Mouse (Mus musculus) midbrain, embryonic 13.5 days (tissue): ENCODE measurements at regions not wholly inside any gene's neighbourhood (a gene's known extent, or its start where the extent isn't known, plus 50 kb on each side); places are given as distances from the start of the nearest gene placed in this dataset.
A peak's percentile ranks its signal among the peaks of the same experiment; 100 is the strongest.

Experiments
- ATAC-seq: fragments of 200-750 bp; cut with Nextera tagmentation; 2 replicates; pipeline ENCODE4 v1.8.0; 2017; ENCODE audit warnings: mild to moderate bottlenecking, moderate TSS enrichment, moderate library complexity
- H3K27ac ChIP-seq: fragments of 300-500 bp; sonication (generic); 2 replicates; pipeline ENCODE4 v1.5.1; 2015; ENCODE audit warnings: inconsistent platforms, mild to moderate bottlenecking, moderate library complexity
- H3K27me3 ChIP-seq: fragments of 300-500 bp; sonication (generic); 2 replicates; pipeline ENCODE4 v1.6.1; 2015; ENCODE audit warnings: mild to moderate bottlenecking, inconsistent platforms
- H3K36me3 ChIP-seq: fragments of 300-500 bp; sonication (generic); 2 replicates; pipeline ENCODE4 v1.6.1; 2015; ENCODE audit warnings: mild to moderate bottlenecking, inconsistent platforms
- H3K4me1 ChIP-seq: fragments of 300-500 bp; sonication (generic); replicated peaks from 2 replicates; pipeline ENCODE4 v1.6.1; 2015; ENCODE audit warnings: inconsistent platforms
- H3K4me2 ChIP-seq: fragments of 300-500 bp; sonication (generic); replicated peaks from 2 replicates; pipeline ENCODE4 v1.6.1; 2015; ENCODE audit warnings: moderate library complexity, mild to moderate bottlenecking, inconsistent platforms
- H3K4me3 ChIP-seq: fragments of 300-500 bp; sonication (generic); replicated peaks from 2 replicates; pipeline ENCODE4 v1.5.1; 2015; ENCODE audit warnings: mild to moderate bottlenecking, inconsistent platforms
- H3K9ac ChIP-seq: fragments of 300-500 bp; sonication (generic); replicated peaks from 2 replicates; pipeline ENCODE4 v1.6.1; 2015; ENCODE audit warnings: mild to moderate bottlenecking, inconsistent platforms
- H3K9me3 ChIP-seq: fragments of 300-500 bp; sonication (generic); 2 replicates; pipeline ENCODE4 v1.6.1; 2016; ENCODE audit warnings: mild to moderate bottlenecking, inconsistent platforms
- WGBS: fragments of 180-500 bp; shearing (Covaris S2); methylation state at CpG from one replicate; pipeline ENCODE4 v1.1.7; 2015; 5-methylcytosine and 5-hydroxymethylcytosine counted together

- 76% methylated on average over 6 of the region's 6 CpGs for WGBS
- Histone ChIP-seq H3K27me3 (no peaks in the 10 kb centered on the region), H3K4me1 (no peaks in the 10 kb centered on the region), H3K4me3 (no peak overlapping the region), H3K9ac (no peak overlapping the region), H3K9me3 (no peaks in the 10 kb centered on the region), H3K4me2 (no peak overlapping the region), H3K36me3 (no peaks in the 10 kb centered on the region), H3K27ac (no peak overlapping the region)
- ATAC-seq = no peak
These were observed 105.9 kb downstream of the Fam76b start for GRCm38 (mm10) chr9:13933404-13933803.

GRCm38 (mm10) chr9:13937301-13937700, 109.8 kb downstream of the Fam76b start:
- 91% methylated on average over 2 of the region's 2 CpGs for WGBS
- Histone ChIP-seq H3K27ac (no peak overlapping the region), H3K9me3 (no peaks in the 10 kb centered on the region), H3K36me3 (no peaks in the 10 kb centered on the region), H3K4me3 (no peak overlapping the region), H3K27me3 (no peaks in the 10 kb centered on the region), H3K4me2 (no peak overlapping the region), H3K9ac (no peak overlapping the region), H3K4me1 (no peaks in the 10 kb centered on the region)
- ATAC-seq = no peak

- no peak overlapping the region for H3K9ac ChIP-seq
- WGBS = 88% methylated on average over 3 of the region's 3 CpGs
- H3K9me3 ChIP-seq = no peaks in the 10 kb centered on the region
- ATAC-seq = no peak
- H3K4me1 ChIP-seq = no peaks in the 10 kb centered on the region
- H3K4me3 ChIP-seq = no peak overlapping the region
- no peak overlapping the region for H3K4me2 ChIP-seq
- H3K27ac ChIP-seq = no peak overlapping the region
- no peaks in the 10 kb centered on the region for H3K36me3 ChIP-seq
- no peaks in the 10 kb centered on the region for H3K27me3 ChIP-seq
These were observed 119.0 kb downstream of the Fam76b start for GRCm38 (mm10) chr9:13946519-13946918.

GRCm38 (mm10) chr9:13952157-13952556, 124.6 kb downstream of the Fam76b start:
- Histone ChIP-seq H3K27me3 (no peaks in the 10 kb centered on the region), H3K9ac (no peak overlapping the region), H3K4me3 (no peak overlapping the region), H3K4me1 (no peaks in the 10 kb centered on the region), H3K36me3 (no peaks in the 10 kb centered on the region), H3K27ac (no peak overlapping the region), H3K4me2 (no peak overlapping the region), H3K9me3 (no peaks in the 10 kb centered on the region)
- no peak for ATAC-seq

- WGBS = 47% methylated on average over 7 of the region's 7 CpGs
- no peaks in the 10 kb centered on the region for H3K27me3 ChIP-seq
- H3K9ac ChIP-seq = no peak overlapping the region
- H3K4me1 ChIP-seq = no peaks in the 10 kb centered on the region
- H3K9me3 ChIP-seq = no peaks in the 10 kb centered on the region
- no peak overlapping the region for H3K27ac ChIP-seq
- H3K36me3 ChIP-seq = no peaks in the 10 kb centered on the region
- H3K4me2 ChIP-seq = no peak overlapping the region
- no peak overlapping the region for H3K4me3 ChIP-seq
- ATAC-seq = peak; percentile 43; the same call in 1 of the 2 replicates
These were observed 135.7 kb downstream of the Fam76b start for GRCm38 (mm10) chr9:13963140-13963763.

- Histone ChIP-seq H3K4me2 (no peak overlapping the region), H3K9ac (no peak overlapping the region), H3K4me3 (no peak overlapping the region), H3K4me1 (no peaks in the 10 kb centered on the region), H3K27me3 (no peaks in the 10 kb centered on the region), H3K27ac (no peak overlapping the region), H3K36me3 (no peaks in the 10 kb centered on the region), H3K9me3 (no peaks in the 10 kb centered on the region)
- no peak for ATAC-seq
- WGBS = 83% methylated on average over 3 of the region's 3 CpGs
These were observed 136.3 kb downstream of the Fam76b start for GRCm38 (mm10) chr9:13963796-13964195.

GRCm38 (mm10) chr9:13964256-13964655, 136.7 kb downstream of the Fam76b start:
- H3K27me3 ChIP-seq = no peaks in the 10 kb centered on the region
- no peak overlapping the region for H3K4me3 ChIP-seq
- no peaks in the 10 kb centered on the region for H3K9me3 ChIP-seq
- H3K9ac ChIP-seq = no peak overlapping the region
- no peaks in the 10 kb centered on the region for H3K36me3 ChIP-seq
- ATAC-seq = no peak
- no peak overlapping the region for H3K27ac ChIP-seq
- H3K4me1 ChIP-seq = no peaks in the 10 kb centered on the region
- 84% methylated on average over 4 of the region's 4 CpGs for WGBS
- H3K4me2 ChIP-seq = no peak overlapping the region

GRCm38 (mm10) chr9:13966212-13966611, 138.7 kb downstream of the Fam76b start:
- ATAC-seq = no peak
- Histone ChIP-seq H3K4me2 (no peak overlapping the region), H3K9me3 (no peaks in the 10 kb centered on the region), H3K27ac (no peak overlapping the region), H3K27me3 (no peaks in the 10 kb centered on the region), H3K36me3 (no peaks in the 10 kb centered on the region), H3K9ac (no peak overlapping the region), H3K4me3 (no peak overlapping the region), H3K4me1 (no peaks in the 10 kb centered on the region)
- WGBS = 84% methylated on average over 1 of the region's 1 CpGs

GRCm38 (mm10) chr9:13969262-13969661, 141.7 kb downstream of the Fam76b start:
- H3K4me2 ChIP-seq = no peak overlapping the region
- H3K4me1 ChIP-seq = no peaks in the 10 kb centered on the region
- H3K27ac ChIP-seq = no peak overlapping the region
- H3K9me3 ChIP-seq = no peaks in the 10 kb centered on the region
- no peak for ATAC-seq
- WGBS = 72% methylated on average over 1 of the region's 1 CpGs
- no peaks in the 10 kb centered on the region for H3K27me3 ChIP-seq
- no peak overlapping the region for H3K4me3 ChIP-seq
- no peaks in the 10 kb centered on the region for H3K36me3 ChIP-seq
- H3K9ac ChIP-seq = no peak overlapping the region

- no peak overlapping the region for H3K4me3 ChIP-seq
- no peak overlapping the region for H3K4me2 ChIP-seq
- no peaks in the 10 kb centered on the region for H3K9me3 ChIP-seq
- no peaks in the 10 kb centered on the region for H3K4me1 ChIP-seq
- no peak overlapping the region for H3K9ac ChIP-seq
- 74% methylated on average over 4 of the region's 4 CpGs for WGBS
- no peaks in the 10 kb centered on the region for H3K27me3 ChIP-seq
- no peaks in the 10 kb centered on the region for H3K36me3 ChIP-seq
- H3K27ac ChIP-seq = no peak overlapping the region
- ATAC-seq = no peak
These were observed 146.1 kb downstream of the Fam76b start for GRCm38 (mm10) chr9:13973600-13973999.

GRCm38 (mm10) chr9:13974870-13975269, 147.4 kb downstream of the Fam76b start:
- Histone ChIP-seq H3K9me3 (no peaks in the 10 kb centered on the region), H3K9ac (no peak overlapping the region), H3K4me1 (no peaks in the 10 kb centered on the region), H3K36me3 (no peaks in the 10 kb centered on the region), H3K27ac (no peak overlapping the region), H3K4me2 (no peak overlapping the region), H3K27me3 (no peaks in the 10 kb centered on the region), H3K4me3 (no peak overlapping the region)
- 71% methylated on average over 1 of the region's 1 CpGs for WGBS
- no peak for ATAC-seq

- no peaks in the 10 kb centered on the region for H3K36me3 ChIP-seq
- H3K9me3 ChIP-seq = no peaks in the 10 kb centered on the region
- 67% methylated on average over 6 of the region's 6 CpGs for WGBS
- no peaks in the 10 kb centered on the region for H3K27me3 ChIP-seq
- no peak overlapping the region for H3K4me3 ChIP-seq
- no peak for ATAC-seq
- H3K4me1 ChIP-seq = no peaks in the 10 kb centered on the region
- no peak overlapping the region for H3K9ac ChIP-seq
- no peak overlapping the region for H3K4me2 ChIP-seq
- no peak overlapping the region for H3K27ac ChIP-seq
These were observed 151.3 kb downstream of the Fam76b start for GRCm38 (mm10) chr9:13978842-13979241.

GRCm38 (mm10) chr9:13987486-13987885, 160.0 kb downstream of the Fam76b start:
- Histone ChIP-seq H3K4me3 (no peak overlapping the region), H3K4me2 (no peak overlapping the region), H3K4me1 (no peaks in the 10 kb centered on the region), H3K9me3 (no peaks in the 10 kb centered on the region), H3K9ac (no peak overlapping the region), H3K36me3 (no peaks in the 10 kb centered on the region), H3K27ac (no peak overlapping the region), H3K27me3 (no peaks in the 10 kb centered on the region)
- WGBS = 94% methylated on average over 8 of the region's 8 CpGs
- no peak for ATAC-seq
